Mouse (Mus musculus) granulocyte monocyte progenitor cell, adult 5-6 weeks (primary cell): Measurements from ENCODE around the gene Neb. TPM values are rescaled to one million over a fixed set of nuclear protein-coding genes. Genes with fewer than 3 reads are reported as not detected.

ENCODE experiments used
- ATAC-seq: replicated peaks from 2 replicates; pipeline ENCODE4 v1.8.0; 2016; ENCODE audit warnings: mild to moderate bottlenecking, moderate TSS enrichment, inconsistent platforms; ENCODE audit not compliant: poor library complexity, severe bottlenecking
- total RNA-seq, 2 experiments: library from RNA; stranded (forward) in 1 of 2; stranded (reverse) in 1 of 2; fragments of 200-712, 200-1000 nt in 1 of 2; fragments of >200 nt in 1 of 2; fragmentation: Nextera tagmentation in 1 of 2; gene quantifications; 2 replicates each; pipeline ENCODE4 v1.2.3; 2014 to 2017

Gene Neb
- total RNA-seq, 2 experiments from 2014 or later = 0.10 TPM; not detected in 1

DNA sequence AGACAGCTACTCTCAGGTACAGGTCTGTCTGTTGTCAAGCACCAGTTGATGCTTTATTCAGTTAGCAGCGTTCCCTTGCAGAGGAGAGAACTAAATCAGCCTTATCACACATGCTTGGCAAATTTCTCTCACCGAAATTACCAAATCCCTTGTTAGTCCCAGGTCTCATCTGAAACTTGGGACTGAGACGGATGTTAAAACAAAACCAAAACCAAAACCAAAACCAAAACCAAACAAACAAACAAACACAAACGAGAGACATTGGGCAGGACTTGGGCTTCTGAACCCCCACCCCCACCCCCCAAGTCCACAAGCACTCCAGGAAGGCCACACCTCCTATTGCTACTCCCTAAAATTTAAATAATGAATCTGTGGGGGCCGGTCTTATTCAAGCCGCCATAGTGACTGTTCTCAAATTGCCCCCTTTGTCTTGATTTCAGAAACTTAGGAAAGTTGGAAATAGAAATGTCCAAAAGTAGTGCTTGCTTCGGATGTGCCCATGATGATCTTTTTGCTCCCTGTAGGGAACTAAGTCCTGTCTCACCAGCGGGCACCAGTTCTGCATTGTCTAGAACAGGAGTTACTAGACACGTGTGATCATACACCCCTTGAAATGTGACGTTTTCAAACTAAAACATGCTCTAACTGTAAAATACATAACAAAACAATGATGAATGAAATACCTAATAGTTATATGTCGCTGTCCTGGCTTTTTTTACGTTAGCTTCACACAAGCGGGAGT is 397 bp downstream of the Neb start:
- ATAC-seq = no peak

DNA sequence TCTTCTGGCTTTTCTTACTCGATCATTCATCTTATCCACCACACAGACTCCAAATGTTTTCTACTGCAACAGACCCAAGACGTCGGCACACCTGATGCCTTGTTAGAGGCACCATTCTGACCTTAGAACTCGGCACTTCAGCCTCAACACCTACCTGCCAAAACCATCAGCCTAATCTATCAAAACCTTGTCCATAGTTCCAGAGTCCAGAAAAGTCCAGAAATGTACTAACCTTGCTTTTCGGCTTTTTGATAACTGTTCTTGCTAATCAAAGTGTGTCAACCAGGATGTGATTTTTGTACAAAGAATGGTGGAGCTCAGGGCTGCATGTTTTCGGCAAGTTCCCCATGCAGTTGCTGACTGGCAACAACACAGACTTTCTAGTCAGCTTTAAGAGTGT is 3.6 kb downstream of the Neb start:
- no peak for ATAC-seq

DNA sequence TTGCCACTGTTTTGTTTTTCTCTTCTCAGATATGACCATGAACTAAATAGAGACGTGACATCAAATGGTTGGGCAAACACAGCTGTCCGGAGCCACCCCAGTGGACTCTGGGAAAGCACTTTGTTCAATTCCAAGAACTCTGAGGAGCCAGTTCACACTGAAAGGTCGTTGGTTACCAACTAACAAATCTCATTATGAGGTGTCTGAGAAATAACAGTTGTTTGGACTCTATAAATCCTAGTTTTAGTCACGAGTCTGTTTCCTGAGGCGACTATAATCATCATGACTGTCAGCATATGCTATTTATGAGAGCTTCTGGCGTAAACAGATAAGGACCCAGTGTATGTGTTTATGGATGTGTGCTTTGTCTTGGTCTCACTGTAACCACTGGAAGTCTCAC is 5.8 kb downstream of the Neb start:
- ATAC-seq = no peak

DNA sequence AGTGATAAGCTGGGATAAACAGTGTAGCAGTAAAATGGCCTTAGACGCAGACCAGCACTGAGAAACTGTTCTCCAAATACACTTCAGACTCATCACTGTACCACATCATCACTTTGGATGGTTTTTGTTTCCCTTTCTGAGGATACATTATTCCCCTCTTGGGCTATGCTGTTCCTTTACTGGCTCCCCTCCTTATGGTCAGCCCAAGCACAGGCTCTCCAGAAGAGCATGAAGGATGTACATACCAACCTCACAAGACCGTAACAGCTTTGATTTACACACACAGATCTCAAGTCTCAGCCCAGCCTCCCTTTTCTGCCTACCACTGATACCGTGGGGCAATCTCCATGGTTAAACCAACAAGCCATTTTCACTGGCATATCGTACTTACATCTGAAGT is 6.2 kb downstream of the Neb start:
- ATAC-seq = no peak

DNA sequence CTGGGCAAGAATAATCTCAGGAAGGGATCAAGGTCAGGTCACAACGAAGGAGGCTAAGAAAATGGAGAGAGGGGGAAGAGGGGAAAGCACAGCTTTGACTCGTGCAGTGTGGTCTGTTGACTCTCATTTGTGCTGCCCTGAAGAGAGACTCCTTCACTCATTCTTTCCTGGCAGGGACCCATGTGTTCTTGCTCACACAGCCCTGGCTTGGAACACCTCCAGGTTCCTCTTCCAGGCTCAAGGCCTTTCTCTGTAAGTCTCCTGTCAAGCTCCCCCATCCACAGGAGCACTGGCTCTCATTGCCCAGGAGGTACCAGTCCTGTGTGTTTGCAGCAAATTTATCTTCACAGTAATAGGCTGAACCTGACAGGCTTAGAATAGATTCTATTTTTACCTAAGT is 7.2 kb downstream of the Neb start:
- ATAC-seq = no peak

DNA sequence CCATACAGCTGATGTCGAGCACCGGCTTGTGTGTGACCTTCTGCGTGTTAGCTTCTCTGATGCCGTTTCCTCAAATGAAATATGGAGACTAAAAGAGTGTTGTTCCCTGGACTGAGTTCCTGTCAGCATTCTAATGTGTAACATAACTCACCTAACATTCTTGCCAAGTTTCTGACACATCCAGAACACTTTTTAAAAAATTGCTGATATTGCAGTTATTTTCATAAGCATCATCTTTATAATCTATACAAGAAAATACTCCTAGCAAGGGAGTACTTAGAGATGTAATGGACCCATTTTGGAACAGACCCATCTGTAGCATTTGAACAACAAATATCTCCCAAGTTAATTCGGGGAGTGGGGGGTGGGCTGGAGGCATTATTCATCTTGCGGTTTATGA is 8.7 kb downstream of the Neb start:
- no peak for ATAC-seq

DNA sequence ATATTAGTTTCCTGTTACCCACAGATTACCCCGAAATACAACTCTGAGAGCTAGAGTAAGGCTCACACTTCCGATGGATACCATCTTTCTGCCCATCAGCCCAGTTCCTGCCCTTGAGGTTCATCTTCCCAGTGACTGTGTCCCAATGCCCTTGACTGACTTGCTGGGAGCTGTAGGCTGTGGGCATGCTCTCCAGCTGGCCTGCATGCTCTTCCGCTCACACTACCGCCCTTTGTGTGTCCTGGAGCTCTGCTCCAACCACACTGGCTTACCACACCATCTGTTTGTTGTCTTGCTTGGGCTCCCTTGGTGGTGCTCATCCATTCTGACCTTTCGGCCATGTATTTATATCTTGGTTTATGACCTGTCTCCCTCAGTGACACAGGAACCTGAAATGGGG is 10.6 kb downstream of the Neb start:
- no peak for ATAC-seq

DNA sequence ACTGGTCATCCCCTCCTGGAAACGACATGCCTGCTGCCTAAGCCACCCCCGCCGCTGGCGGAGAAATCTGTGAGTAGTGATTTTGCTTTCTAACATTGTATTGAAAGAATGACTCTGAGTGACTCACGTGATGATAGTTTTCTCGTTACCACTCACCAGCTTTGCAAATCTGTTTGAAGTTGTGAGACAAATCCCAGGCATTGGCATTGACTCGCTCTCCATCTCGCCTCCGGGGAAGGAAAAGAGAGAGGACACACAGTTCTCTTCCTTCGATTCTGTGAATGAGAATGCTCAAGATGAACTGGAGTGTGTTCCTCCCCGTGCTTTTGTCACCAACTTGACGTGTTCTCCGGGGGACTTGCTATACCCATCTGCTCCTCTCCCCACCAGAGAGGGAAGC is 11.0 kb downstream of the Neb start:
- ATAC-seq = no peak

DNA sequence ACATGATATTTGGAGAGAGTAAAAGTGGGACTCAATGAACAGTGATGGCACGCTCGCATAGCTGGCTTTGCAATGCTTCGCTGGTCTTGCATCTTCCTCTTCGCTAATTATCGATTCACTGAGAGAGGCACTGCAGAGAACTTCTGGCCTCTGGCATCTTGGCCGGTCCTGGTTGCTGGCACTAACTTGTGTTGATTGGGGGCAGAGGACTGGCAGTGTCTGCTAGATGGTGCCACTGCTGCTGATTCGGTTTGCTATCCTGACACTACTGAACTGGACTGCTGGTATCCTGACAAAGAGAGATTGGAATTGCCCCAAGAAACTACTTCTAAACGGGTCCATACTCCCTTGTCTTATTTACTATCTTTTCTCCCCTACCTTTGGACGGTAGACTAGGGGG is 17.2 kb downstream of the Neb start:
- no peak for ATAC-seq

DNA sequence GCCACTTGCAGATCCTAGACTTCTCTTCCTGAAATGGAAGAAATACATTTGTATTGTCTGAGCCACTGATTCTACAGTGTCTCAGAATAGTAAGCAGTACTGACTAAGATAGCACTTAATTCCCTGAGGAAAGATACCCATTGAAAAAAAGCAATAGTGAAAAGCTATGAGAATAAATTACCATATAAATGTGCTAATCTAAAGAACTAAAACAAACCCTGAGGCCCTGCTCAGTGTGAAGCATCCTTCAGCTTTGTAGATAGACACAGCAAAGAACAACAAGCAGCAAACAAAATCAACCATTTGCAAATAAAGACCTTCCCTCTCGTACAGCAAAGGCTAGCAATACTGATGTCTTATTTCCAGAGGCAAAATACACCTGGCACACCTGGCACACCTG is 18.6 kb downstream of the Neb start:
- no peak for ATAC-seq

DNA sequence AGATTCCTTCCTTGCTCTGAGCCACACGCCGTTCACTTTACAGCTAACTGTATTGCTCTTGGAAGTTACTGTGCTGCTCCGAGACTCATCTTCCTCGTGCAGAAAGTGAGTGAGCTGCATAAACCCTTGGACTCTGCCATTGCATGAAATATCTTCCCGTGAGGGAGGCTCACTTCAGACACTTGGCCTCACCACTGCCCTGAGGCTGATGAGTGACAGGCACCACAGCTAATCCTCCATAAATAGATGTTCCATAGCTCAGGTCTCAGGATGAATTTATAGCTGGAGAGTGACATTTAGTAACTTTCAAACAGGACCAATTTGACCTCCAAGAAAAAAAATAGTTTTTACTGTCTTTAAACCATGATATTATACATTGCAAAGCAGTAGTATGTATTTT is 20.1 kb downstream of the Neb start:
- no peak for ATAC-seq

DNA sequence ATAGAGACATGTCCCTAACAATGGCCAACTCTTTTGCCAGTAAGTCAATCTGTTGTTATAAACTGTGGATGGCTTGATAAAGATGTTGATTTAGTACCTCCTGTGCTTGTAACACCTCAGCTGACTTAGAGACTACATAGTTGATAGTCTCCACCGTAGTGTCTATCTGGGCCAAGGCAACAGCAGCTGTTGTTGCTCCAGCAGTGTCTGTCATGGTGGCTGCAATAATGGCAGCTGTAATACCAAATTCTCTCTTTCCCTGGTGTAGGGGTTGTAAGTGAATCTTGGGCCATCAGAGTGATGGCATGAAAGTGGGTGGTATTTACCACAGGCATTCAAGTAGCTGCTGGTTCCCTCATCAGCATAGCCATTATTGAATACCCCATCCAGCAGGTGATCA is 27.2 kb downstream of the Neb start:
- ATAC-seq = no peak

DNA sequence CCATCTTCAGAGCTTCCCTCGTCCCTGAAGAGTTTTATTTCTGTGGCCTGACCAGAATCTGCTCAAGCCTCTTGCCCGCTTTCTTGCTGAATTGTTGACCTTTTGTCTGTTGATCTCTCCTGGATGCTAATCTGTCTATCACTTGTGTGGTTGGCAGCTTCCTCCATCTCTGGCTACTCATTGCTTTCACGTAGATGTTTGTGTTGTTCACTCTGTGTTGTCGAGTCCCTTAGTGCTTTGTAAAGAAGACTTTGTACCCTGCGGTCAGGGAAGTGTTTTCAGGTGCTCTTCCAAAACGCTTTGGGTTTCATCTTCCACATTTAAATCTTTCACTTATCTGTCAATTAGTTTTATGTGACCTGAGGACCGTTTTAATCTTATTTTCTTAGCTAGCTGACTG is 37.3 kb downstream of the Neb start:
- ATAC-seq = no peak

DNA sequence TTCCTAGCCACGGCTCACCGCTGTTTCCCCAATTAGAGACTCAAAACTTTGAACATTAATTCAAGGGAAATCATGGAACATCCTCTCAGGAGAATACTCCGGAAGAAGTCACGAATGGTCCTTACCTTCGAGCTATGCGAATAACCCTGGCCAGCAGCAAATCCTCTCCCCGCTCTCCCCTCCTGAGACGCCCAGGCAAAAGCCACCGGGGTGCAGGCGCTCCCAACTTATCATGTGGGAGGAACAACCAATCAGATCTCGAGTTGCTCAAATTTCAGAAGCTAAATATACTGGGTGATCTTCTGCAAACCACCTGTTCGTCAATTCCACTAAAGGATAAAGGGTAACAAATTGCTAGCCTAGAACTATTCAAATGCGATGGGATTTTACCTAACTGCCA is 42.7 kb downstream of the Neb start:
- ATAC-seq = no peak

DNA sequence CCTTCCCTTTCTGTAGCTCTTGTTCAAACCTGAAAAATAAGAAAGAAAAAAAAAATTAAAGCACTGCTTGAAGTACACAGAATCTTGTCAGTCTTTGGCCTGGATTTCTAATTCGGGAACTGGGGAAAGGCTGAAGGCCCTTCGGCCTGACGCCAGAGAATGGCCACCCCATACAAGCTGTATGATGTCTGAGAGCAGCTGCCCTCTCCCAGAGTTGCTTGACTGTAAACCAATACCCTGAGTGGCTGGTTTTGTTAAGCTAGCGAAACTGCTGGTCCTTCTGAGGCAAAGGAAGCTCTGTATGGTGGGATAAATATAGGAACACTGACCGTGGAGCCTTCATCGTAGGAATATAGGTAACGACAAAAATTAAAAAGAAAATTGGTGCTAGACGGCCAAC is 43.2 kb downstream of the Neb start:
- no peak for ATAC-seq

DNA sequence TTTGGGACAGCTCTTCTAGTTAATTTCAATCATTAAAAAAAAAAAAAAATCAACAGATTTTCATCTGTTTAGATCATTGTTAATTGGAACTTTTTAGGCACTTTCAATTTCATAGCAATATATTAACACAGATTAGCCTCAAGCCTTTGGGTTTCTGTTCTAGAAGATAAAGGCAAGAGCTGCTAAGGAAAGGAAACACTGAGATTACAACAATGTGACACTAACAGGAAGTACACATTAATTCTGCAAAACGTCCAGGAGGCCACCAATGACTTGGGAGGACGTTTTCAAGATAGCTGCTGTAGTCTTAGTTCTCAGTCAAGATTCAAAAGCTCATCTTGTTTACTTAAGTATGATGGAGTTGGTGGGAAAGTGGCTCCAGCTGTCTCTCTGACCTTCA is 44.7 kb downstream of the Neb start:
- ATAC-seq = no peak

DNA sequence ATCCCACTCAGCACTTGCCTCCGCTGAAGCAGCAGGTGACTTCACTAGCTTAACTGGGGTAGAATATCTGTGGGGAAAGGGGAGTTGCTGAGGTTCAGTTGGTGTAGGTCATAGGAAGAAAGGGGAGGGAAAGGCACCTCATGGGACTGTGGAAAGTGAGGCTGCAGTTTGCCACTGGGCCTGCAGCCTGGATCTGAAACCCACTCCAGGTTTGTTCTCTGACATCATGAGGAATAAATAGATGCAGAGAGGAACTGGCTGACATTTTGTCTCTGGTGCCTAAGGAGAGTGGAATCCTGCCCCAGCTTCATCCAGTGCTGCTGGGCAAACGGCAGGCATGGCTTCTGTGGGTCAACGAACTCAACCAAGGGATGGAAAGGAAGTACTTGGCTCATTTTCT is 46.5 kb downstream of the Neb start:
- ATAC-seq = no peak

DNA sequence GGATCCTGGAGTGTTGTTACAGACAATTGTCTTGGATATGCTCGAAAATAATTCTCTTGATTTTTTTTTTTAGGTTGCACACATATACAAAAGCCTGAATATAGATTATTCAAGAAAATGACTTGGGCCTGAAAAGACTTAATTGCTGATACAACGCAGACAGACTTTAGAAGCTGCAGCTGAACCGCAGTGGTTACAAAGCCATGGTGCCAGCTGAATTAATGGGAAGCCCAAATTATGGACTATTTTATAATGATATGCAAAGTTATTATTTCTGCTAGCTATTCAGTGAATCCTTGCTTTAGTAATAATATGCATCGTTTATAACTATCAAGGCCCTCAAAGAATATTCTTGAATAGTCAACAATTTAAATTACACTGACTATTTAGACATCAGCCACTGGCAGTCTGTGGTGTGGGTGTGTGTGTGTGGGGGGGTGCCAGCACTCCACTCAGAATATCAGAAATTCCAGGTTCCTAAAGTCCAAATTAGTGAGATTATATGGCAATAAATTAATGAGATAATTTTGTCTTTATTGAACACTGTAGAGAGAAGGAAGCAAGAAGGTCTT is 50.9 kb downstream of the Neb start:
- no peak for ATAC-seq

DNA sequence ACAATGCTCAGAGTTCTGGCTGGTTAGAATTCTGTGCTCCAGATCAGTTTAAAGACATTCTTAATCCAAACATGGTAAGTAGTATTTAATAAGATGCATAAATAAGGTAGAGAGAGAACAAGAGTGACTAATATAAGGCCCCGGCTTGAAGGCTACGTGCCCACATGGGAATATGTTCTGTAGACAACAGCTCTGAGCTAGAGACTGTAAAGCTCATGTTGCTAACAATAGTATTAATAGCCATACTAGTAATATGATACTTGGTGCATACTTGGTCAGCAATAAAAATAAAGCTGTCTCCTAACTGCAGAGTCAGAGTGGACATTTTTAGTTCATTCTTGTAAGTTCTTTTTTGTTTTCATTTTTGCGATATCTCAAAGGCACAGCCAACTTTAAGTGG is 56.4 kb downstream of the Neb start:
- ATAC-seq = no peak

DNA sequence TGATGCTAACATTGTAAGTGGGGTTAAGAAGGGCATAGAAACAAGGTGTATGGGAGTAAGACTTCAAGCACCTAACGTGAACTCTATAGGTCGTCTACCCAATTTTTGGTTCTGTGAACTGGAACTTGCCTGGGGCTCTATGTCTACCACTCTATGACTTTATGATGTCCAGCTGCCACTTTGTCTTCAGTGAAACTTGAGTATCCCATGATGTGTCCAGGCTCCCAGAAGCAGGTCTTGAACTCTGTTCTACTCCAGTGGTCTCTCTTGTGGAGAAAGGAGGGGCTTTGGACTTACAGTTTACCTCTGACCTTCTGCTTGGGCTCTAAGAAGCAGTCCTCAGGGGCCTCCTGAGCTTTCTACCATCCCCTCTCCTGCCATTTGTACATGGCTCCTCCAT is 58.1 kb downstream of the Neb start:
- ATAC-seq = no peak

DNA sequence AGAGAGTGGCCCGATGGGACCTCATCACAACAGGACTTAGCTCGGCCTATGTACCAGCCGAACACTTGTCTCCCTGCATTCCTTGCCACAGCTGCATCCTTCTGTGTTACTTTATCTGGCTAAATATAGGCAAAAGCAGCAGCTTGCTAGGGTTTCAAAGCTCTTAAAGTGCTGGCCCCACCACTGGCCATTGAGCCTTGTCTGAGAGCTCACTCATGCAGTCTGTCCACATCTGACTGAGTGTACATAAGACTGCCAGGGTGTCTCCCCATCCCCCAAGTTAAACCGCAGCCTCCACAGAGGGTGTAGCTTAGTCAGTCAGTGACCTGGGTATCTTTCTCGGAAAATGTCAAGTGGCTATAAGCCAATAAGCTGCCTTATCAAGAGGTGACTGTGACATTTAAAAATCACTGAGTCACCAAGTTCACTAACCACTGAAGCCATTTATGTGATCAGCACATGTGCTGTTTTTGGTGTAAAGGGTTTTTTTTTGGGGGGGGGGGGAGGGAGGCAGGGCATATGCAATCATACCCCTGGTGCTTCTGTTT is 59.2 kb downstream of the Neb start:
- peak; percentile 15; the same call in 1 of the 2 replicates for ATAC-seq

DNA sequence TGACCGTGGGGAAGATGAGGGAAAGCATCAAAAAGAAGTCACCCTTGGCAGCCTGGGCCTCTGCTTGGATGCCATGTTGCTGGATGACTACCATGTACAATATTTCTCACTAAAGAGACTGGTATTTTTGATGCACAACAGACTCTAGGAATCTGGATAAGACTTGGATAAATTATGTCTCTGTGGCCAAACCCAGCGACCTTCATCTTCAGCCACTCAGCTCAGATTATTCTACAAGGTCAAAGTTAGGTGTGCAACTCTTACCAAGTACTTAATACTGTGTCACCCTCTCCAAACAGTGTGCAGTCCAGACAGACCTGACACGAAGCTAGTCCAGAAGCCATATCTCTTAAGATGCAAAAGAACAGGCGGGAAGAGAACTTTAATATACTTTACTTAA is 60.8 kb downstream of the Neb start:
- no peak for ATAC-seq
